Mouse (Mus musculus): ENCODE data around the gene Pde5a. TPM values are rescaled to one million over a fixed set of nuclear protein-coding genes. Genes with fewer than 3 reads are reported as not detected.
A peak's percentile ranks its signal among the peaks of the same experiment; 100 is the strongest.

Pde5a gene
- polyA plus RNA-seq, 1 experiment from 2014 or later = 3.2 TPM

- no peaks in the 10 kb centered on the region for H3K4me1 ChIP-seq (ENCODE audit: control insufficient read depth, insufficient read depth, low read length)
- no peak overlapping the region for H3K4me3 ChIP-seq (ENCODE audit: low read depth, low read length)
- H3K36me3 ChIP-seq (ENCODE audit: control insufficient read depth, insufficient read depth, low read length) = no peaks in the 10 kb centered on the region; the same call in 1 of the 2 replicates
- no peak for ATAC-seq (ENCODE audit: insufficient read depth, low FRiP score, low TSS enrichment)
- H3K9ac ChIP-seq (ENCODE audit: low read length) = no peak overlapping the region
- DNase-seq (ENCODE audit: low spot score) = no peak
- H3K9me3 ChIP-seq (ENCODE audit: control insufficient read depth, low read length) = no peaks in the 10 kb centered on the region
- WGBS = 89% methylated on average over 6 of the region's 6 CpGs
- H3K27me3 ChIP-seq (ENCODE audit: control insufficient read depth, insufficient read depth, low read length) = no peaks in the 10 kb centered on the region
- no peak overlapping the region for H3K4me2 ChIP-seq (ENCODE audit: low read depth)
- no peak overlapping the region for H3K27ac ChIP-seq (ENCODE audit: low read depth, low read length)
These were observed 20.3 kb upstream of the Pde5a start for GRCm38 (mm10) chr3:122708485-122708884.

GRCm38 (mm10) chr3:122710141-122710540 lies 18.6 kb upstream of the Pde5a start:
- Histone ChIP-seq H3K4me2 (ENCODE audit: low read depth) (no peak overlapping the region), H3K27me3 (ENCODE audit: control insufficient read depth, insufficient read depth, low read length) (no peaks in the 10 kb centered on the region), H3K27ac (ENCODE audit: low read depth, low read length) (no peak overlapping the region), H3K9ac (ENCODE audit: low read length) (no peak overlapping the region), H3K4me3 (ENCODE audit: low read depth, low read length) (no peak overlapping the region), H3K9me3 (ENCODE audit: control insufficient read depth, low read length) (no peaks in the 10 kb centered on the region), H3K36me3 (ENCODE audit: control insufficient read depth, insufficient read depth, low read length) (no peaks in the 10 kb centered on the region; the same call in 1 of the 2 replicates), H3K4me1 (ENCODE audit: control insufficient read depth, insufficient read depth, low read length) (no peaks in the 10 kb centered on the region)
- no peak for ATAC-seq (ENCODE audit: insufficient read depth, low FRiP score, low TSS enrichment)
- DNase-seq (ENCODE audit: low spot score) = no peak
- 88% methylated on average over 3 of the region's 3 CpGs for WGBS

- H3K4me3 ChIP-seq (ENCODE audit: low read depth, low read length) = no peak overlapping the region
- no peaks in the 10 kb centered on the region for H3K4me1 ChIP-seq (ENCODE audit: control insufficient read depth, insufficient read depth, low read length)
- H3K36me3 ChIP-seq (ENCODE audit: control insufficient read depth, insufficient read depth, low read length) = no peaks in the 10 kb centered on the region
- H3K9ac ChIP-seq (ENCODE audit: low read length) = no peak overlapping the region
- H3K27me3 ChIP-seq (ENCODE audit: control insufficient read depth, insufficient read depth, low read length) = no peaks in the 10 kb centered on the region
- 74% methylated on average over 2 of the region's 2 CpGs for WGBS
- no peak for DNase-seq (ENCODE audit: low spot score)
- no peak overlapping the region for H3K27ac ChIP-seq (ENCODE audit: low read depth, low read length)
- ATAC-seq (ENCODE audit: insufficient read depth, low FRiP score, low TSS enrichment) = no peak
- no peaks in the 10 kb centered on the region for H3K9me3 ChIP-seq (ENCODE audit: control insufficient read depth, low read length)
- no peak overlapping the region for H3K4me2 ChIP-seq (ENCODE audit: low read depth)
These were observed 10.1 kb upstream of the Pde5a start for GRCm38 (mm10) chr3:122718631-122719030.

- DNase-seq (ENCODE audit: low spot score) (no peak), ATAC-seq (ENCODE audit: insufficient read depth, low FRiP score, low TSS enrichment) (no peak)
- no peaks in the 10 kb centered on the region for H3K4me1 ChIP-seq (ENCODE audit: control insufficient read depth, insufficient read depth, low read length)
- no peak overlapping the region for H3K4me2 ChIP-seq (ENCODE audit: low read depth)
- no peak overlapping the region for H3K4me3 ChIP-seq (ENCODE audit: low read depth, low read length)
- no peaks in the 10 kb centered on the region for H3K36me3 ChIP-seq (ENCODE audit: control insufficient read depth, insufficient read depth, low read length)
- H3K9me3 ChIP-seq (ENCODE audit: control insufficient read depth, low read length) = no peaks in the 10 kb centered on the region
- no peak overlapping the region for H3K27ac ChIP-seq (ENCODE audit: low read depth, low read length)
- no peaks in the 10 kb centered on the region for H3K27me3 ChIP-seq (ENCODE audit: control insufficient read depth, insufficient read depth, low read length)
- H3K9ac ChIP-seq (ENCODE audit: low read length) = no peak overlapping the region
- 81% methylated on average over 9 of the region's 9 CpGs for WGBS
These were observed 7.2 kb upstream of the Pde5a start for GRCm38 (mm10) chr3:122721522-122721921.

GRCm38 (mm10) chr3:122729601-122729959 lies 833 bp downstream of the Pde5a start:
- peak overlapping the region; percentile 86 for H3K4me2 ChIP-seq (ENCODE audit: low read depth)
- peak overlapping the region; percentile 73 for H3K4me3 ChIP-seq (ENCODE audit: low read depth, low read length)
- no peaks in the 10 kb centered on the region for H3K36me3 ChIP-seq (ENCODE audit: control insufficient read depth, insufficient read depth, low read length)
- ATAC-seq (ENCODE audit: insufficient read depth, low FRiP score, low TSS enrichment) = peak; percentile 65
- no peaks in the 10 kb centered on the region for H3K27me3 ChIP-seq (ENCODE audit: control insufficient read depth, insufficient read depth, low read length)
- H3K9me3 ChIP-seq (ENCODE audit: control insufficient read depth, low read length) = no peaks in the 10 kb centered on the region
- peak overlapping the region; percentile 69 for H3K27ac ChIP-seq (ENCODE audit: low read depth, low read length)
- DNase-seq (ENCODE audit: low spot score) = no peak
- 0% methylated on average over 22 of the region's 22 CpGs for WGBS
- H3K4me1 ChIP-seq (ENCODE audit: control insufficient read depth, insufficient read depth, low read length) = no peaks in the 10 kb centered on the region
- H3K9ac ChIP-seq (ENCODE audit: low read length) = peak overlapping the region; percentile 88

GRCm38 (mm10) chr3:122729960-122730740 lies 1.4 kb downstream of the Pde5a start:
- Histone ChIP-seq H3K4me2 (ENCODE audit: low read depth) (peak overlapping the region; percentile 86), H3K4me1 (ENCODE audit: control insufficient read depth, insufficient read depth, low read length) (no peaks in the 10 kb centered on the region), H3K4me3 (ENCODE audit: low read depth, low read length) (peak overlapping the region; percentile 73), H3K27ac (ENCODE audit: low read depth, low read length) (peak overlapping the region; percentile 69), H3K9ac (ENCODE audit: low read length) (peak overlapping the region; percentile 88), H3K36me3 (ENCODE audit: control insufficient read depth, insufficient read depth, low read length) (no peaks in the 10 kb centered on the region), H3K9me3 (ENCODE audit: control insufficient read depth, low read length) (no peaks in the 10 kb centered on the region), H3K27me3 (ENCODE audit: control insufficient read depth, insufficient read depth, low read length) (no peaks in the 10 kb centered on the region)
- DNase-seq (ENCODE audit: low spot score) = peak; percentile 87
- 0% methylated on average over 73 of the region's 92 CpGs for WGBS
- peak; percentile 79 for ATAC-seq (ENCODE audit: insufficient read depth, low FRiP score, low TSS enrichment)

GRCm38 (mm10) chr3:122730741-122731235 lies 2.0 kb downstream of the Pde5a start:
- 3% methylated on average over 13 of the region's 13 CpGs for WGBS
- H3K4me3 ChIP-seq (ENCODE audit: low read depth, low read length) = peak overlapping the region; percentile 73
- no peak overlapping the region for H3K27ac ChIP-seq (ENCODE audit: low read depth, low read length)
- peak overlapping the region; percentile 88 for H3K9ac ChIP-seq (ENCODE audit: low read length)
- DNase-seq (ENCODE audit: low spot score) = no peak
- no peaks in the 10 kb centered on the region for H3K4me1 ChIP-seq (ENCODE audit: control insufficient read depth, insufficient read depth, low read length)
- no peak for ATAC-seq (ENCODE audit: insufficient read depth, low FRiP score, low TSS enrichment)
- peak overlapping the region; percentile 86 for H3K4me2 ChIP-seq (ENCODE audit: low read depth)
- no peaks in the 10 kb centered on the region for H3K9me3 ChIP-seq (ENCODE audit: control insufficient read depth, low read length)
- H3K36me3 ChIP-seq (ENCODE audit: control insufficient read depth, insufficient read depth, low read length) = no peaks in the 10 kb centered on the region
- H3K27me3 ChIP-seq (ENCODE audit: control insufficient read depth, insufficient read depth, low read length) = no peaks in the 10 kb centered on the region

- Histone ChIP-seq H3K4me3 (ENCODE audit: low read depth, low read length) (no peak overlapping the region), H3K4me2 (ENCODE audit: low read depth) (no peak overlapping the region), H3K9me3 (ENCODE audit: control insufficient read depth, low read length) (no peaks in the 10 kb centered on the region), H3K36me3 (ENCODE audit: control insufficient read depth, insufficient read depth, low read length) (no peaks in the 10 kb centered on the region), H3K27me3 (ENCODE audit: control insufficient read depth, insufficient read depth, low read length) (no peaks in the 10 kb centered on the region), H3K27ac (ENCODE audit: low read depth, low read length) (no peak overlapping the region), H3K9ac (ENCODE audit: low read length) (no peak overlapping the region), H3K4me1 (ENCODE audit: control insufficient read depth, insufficient read depth, low read length) (no peaks in the 10 kb centered on the region)
- DNase-seq (ENCODE audit: low spot score) (no peak), ATAC-seq (ENCODE audit: insufficient read depth, low FRiP score, low TSS enrichment) (no peak)
- 79% methylated on average over 3 of the region's 3 CpGs for WGBS
These were observed 5.1 kb downstream of the Pde5a start for GRCm38 (mm10) chr3:122733806-122734205.

- Histone ChIP-seq H3K4me1 (ENCODE audit: control insufficient read depth, insufficient read depth, low read length) (no peaks in the 10 kb centered on the region), H3K27ac (ENCODE audit: low read depth, low read length) (no peak overlapping the region), H3K9me3 (ENCODE audit: control insufficient read depth, low read length) (no peaks in the 10 kb centered on the region), H3K9ac (ENCODE audit: low read length) (no peak overlapping the region), H3K27me3 (ENCODE audit: control insufficient read depth, insufficient read depth, low read length) (no peaks in the 10 kb centered on the region), H3K4me3 (ENCODE audit: low read depth, low read length) (no peak overlapping the region), H3K36me3 (ENCODE audit: control insufficient read depth, insufficient read depth, low read length) (no peaks in the 10 kb centered on the region), H3K4me2 (ENCODE audit: low read depth) (no peak overlapping the region)
- ATAC-seq (ENCODE audit: insufficient read depth, low FRiP score, low TSS enrichment) (no peak), DNase-seq (ENCODE audit: low spot score) (no peak)
- 91% methylated on average over 6 of the region's 6 CpGs for WGBS
These were observed 5.6 kb downstream of the Pde5a start for GRCm38 (mm10) chr3:122734329-122734728.
